Mouse (Mus musculus): Measurements from ENCODE around the gene Ebf4. TPM values are rescaled to one million over a fixed set of nuclear protein-coding genes. Genes with fewer than 3 reads are reported as not detected.
A peak's percentile ranks its signal among the peaks of the same experiment; 100 is the strongest.

The Ebf4 gene
- polyA plus RNA-seq, 1 experiment from 2014 or later: 3.6 TPM

DNA sequence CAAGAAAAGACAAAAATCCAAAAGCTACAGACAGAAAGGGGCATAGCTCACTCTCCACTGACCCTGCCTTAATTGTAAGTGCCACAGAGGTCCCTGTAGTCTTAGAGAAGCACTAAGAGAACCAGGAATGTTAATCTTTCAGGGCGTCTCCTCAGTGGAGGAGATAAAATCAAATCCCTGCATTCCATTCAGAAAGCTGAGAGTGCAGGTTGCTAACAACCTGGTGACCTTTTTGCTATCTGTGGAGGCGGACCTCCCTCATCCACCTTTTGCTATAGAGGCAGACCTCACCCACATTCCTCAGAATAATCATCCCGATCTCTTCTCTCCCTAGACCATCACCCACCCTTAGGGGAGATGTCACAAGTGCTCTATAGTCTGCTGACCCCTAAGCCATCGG lies 5.9 kb upstream of the Ebf4 start:
- no peaks in the 10 kb centered on the region for H3K36me3 ChIP-seq (ENCODE audit: control insufficient read depth, insufficient read depth, low read length)
- no peak overlapping the region for H3K9ac ChIP-seq (ENCODE audit: low read length)
- H3K4me1 ChIP-seq (replicated peaks; ENCODE audit: control insufficient read depth, insufficient read depth, low read length): peaks cover 10% of the 10 kb centered on the region
- ATAC-seq (replicated peaks; ENCODE audit: low FRiP score, low TSS enrichment, low read depth) (no peak), DNase-seq (ENCODE audit: low spot score) (no peak)
- no peak overlapping the region for H3K4me3 ChIP-seq (ENCODE audit: low read depth, low read length)
- H3K9me3 ChIP-seq (ENCODE audit: control insufficient read depth, low read length): no peaks in the 10 kb centered on the region
- 50% methylated on average over 4 of the region's 4 CpGs for WGBS
- no peak overlapping the region for H3K4me2 ChIP-seq (ENCODE audit: low read length)
- no peak overlapping the region for H3K27ac ChIP-seq (ENCODE audit: low read depth)
- H3K27me3 ChIP-seq (replicated peaks; ENCODE audit: control insufficient read depth, insufficient read depth, low read length): no peaks in the 10 kb centered on the region

DNA sequence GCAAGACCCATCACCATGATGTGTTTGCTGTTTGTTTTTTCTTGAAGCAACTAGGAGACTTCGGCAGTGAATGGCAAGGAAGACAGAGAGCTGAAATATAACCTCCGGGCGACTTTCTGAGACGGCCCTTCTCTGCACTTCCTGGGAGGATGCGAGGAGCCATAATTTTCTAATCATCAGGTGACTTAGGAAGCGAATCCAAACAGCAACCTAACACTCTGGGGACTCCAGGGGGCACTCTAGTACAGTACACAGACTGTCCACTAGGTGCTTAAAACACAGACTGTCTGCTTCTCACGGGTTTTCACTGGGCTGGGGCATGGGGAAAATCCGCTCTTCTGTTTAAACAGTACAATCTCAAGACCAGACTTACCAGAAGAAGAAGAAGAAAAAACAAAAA lies 3.5 kb upstream of the Ebf4 start:
- H3K36me3 ChIP-seq (ENCODE audit: control insufficient read depth, insufficient read depth, low read length): no peaks in the 10 kb centered on the region
- no peak overlapping the region for H3K4me3 ChIP-seq (ENCODE audit: low read depth, low read length)
- no peak for ATAC-seq (replicated peaks; ENCODE audit: low FRiP score, low TSS enrichment, low read depth)
- H3K4me1 ChIP-seq (replicated peaks; ENCODE audit: control insufficient read depth, insufficient read depth, low read length): peaks cover 19% of the 10 kb centered on the region
- 0 out of 2 replicates have a peak, but pooled peaks cover 3% of the 10 kb centered on the region for H3K27me3 ChIP-seq (replicated peaks; ENCODE audit: control insufficient read depth, insufficient read depth, low read length)
- no peaks in the 10 kb centered on the region for H3K9me3 ChIP-seq (ENCODE audit: control insufficient read depth, low read length)
- peak overlapping the region; percentile 9; the same call in 1 of the 2 replicates for H3K4me2 ChIP-seq (ENCODE audit: low read length)
- peak; percentile 67 for DNase-seq (ENCODE audit: low spot score)
- WGBS: 6% methylated on average over 8 of the region's 8 CpGs
- no peak overlapping the region for H3K9ac ChIP-seq (ENCODE audit: low read length)
- no peak overlapping the region for H3K27ac ChIP-seq (ENCODE audit: low read depth)

DNA sequence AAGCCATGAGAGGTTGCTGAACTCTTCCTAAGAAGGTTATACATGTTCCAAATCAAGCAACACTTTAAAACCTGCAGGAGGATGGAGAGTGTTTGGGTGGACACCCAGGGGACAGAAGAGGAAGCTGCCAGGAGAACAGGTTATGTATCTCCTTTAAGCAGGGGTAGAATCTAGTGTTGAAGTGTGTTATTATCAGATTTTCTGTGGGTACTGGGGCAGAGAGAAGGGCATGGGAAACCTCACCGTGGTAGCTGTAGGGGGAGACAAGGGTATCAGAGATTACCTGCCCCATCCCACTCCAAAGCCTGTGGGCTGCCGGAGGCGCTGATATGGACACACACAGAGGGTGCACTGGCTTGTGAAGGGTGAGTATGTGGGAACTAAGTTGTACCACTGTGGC lies 2.0 kb upstream of the Ebf4 start:
- Histone ChIP-seq H3K4me3 (ENCODE audit: low read depth, low read length) (no peak overlapping the region), H3K9ac (ENCODE audit: low read length) (no peak overlapping the region), H3K4me2 (ENCODE audit: low read length) (no peak overlapping the region), H3K9me3 (ENCODE audit: control insufficient read depth, low read length) (no peaks in the 10 kb centered on the region), H3K36me3 (ENCODE audit: control insufficient read depth, insufficient read depth, low read length) (peaks cover 1% of the 10 kb centered on the region; the same call in 1 of the 2 replicates), H3K27ac (ENCODE audit: low read depth) (no peak overlapping the region), H3K27me3 (replicated peaks; ENCODE audit: control insufficient read depth, insufficient read depth, low read length) (0 out of 2 replicates have a peak, but pooled peaks cover 7% of the 10 kb centered on the region), H3K4me1 (replicated peaks; ENCODE audit: control insufficient read depth, insufficient read depth, low read length) (peaks cover 24% of the 10 kb centered on the region)
- no peak for ATAC-seq (replicated peaks; ENCODE audit: low FRiP score, low TSS enrichment, low read depth)
- no peak for DNase-seq (ENCODE audit: low spot score)
- WGBS: 44% methylated on average over 3 of the region's 3 CpGs

DNA sequence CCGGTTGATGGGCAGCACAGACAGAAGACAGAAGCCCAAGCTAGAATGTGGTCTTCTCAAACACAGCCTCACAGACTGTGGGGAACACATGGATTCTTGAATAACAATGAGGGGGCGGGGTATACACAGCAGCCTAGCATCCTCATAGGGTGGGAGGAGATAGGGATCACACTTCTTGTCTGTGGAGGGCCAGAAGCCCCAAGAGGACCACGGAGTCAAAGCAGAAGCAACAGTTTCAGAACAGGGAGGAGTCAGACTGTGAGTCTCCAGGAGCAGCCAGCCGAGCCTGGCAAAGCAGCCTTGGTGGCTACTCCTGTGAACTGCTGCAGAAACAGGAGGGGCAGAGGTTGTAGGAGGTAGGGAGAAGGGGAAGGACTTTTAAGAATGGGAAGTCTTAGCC lies 1.5 kb upstream of the Ebf4 start:
- Histone ChIP-seq H3K27ac (ENCODE audit: low read depth) (no peak overlapping the region), H3K4me3 (ENCODE audit: low read depth, low read length) (no peak overlapping the region), H3K4me2 (ENCODE audit: low read length) (peak overlapping the region; percentile 28; the same call in 1 of the 2 replicates), H3K27me3 (replicated peaks; ENCODE audit: control insufficient read depth, insufficient read depth, low read length) (0 out of 2 replicates have a peak, but pooled peaks cover 7% of the 10 kb centered on the region), H3K9me3 (ENCODE audit: control insufficient read depth, low read length) (no peaks in the 10 kb centered on the region), H3K4me1 (replicated peaks; ENCODE audit: control insufficient read depth, insufficient read depth, low read length) (peaks cover 24% of the 10 kb centered on the region), H3K36me3 (ENCODE audit: control insufficient read depth, insufficient read depth, low read length) (peaks cover 6% of the 10 kb centered on the region; the same call in 1 of the 2 replicates), H3K9ac (ENCODE audit: low read length) (no peak overlapping the region)
- 0 out of 2 replicates have a peak, but pooled peaks have one; percentile 21 for ATAC-seq (replicated peaks; ENCODE audit: low FRiP score, low TSS enrichment, low read depth)
- DNase-seq (ENCODE audit: low spot score): no peak
- 3% methylated on average over 4 of the region's 4 CpGs for WGBS

DNA sequence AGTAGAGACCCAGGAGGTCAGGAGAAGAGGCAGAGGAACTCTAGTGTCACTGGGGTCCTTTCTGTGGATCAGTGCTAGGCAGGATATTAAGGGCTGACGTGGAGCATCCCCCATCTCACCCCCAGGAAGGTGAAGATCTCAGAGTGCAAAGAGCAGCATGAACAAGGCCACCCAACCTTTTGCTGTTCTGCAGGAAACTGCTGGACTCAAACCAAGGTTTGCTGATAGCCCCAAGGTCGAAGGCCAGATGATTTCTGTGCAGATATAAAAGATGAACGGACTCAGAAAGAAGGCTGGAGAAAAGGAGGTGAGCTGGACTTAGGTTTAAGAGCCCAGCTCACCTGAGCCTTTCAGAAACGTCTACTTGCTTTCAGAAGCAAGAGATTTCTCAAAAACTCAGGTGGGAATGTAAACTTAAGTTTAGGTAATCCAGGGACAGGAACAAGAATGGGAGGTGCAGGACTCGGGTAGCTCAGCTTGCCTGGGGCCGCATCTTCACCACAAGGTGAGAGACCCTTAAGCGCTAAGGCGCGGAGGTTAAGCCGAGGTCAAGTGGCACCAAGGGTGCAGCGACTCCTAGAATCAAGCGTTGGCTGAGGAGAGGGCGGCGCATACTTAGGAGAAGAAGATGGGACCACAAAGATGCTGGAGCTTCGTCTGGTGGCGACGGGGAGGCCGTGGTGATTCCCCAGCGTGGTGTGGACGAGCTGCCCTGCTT lies 592 bp upstream of the Ebf4 start:
- DNase-seq (ENCODE audit: low spot score): no peak
- H3K27ac ChIP-seq (ENCODE audit: low read depth): no peak overlapping the region

DNA sequence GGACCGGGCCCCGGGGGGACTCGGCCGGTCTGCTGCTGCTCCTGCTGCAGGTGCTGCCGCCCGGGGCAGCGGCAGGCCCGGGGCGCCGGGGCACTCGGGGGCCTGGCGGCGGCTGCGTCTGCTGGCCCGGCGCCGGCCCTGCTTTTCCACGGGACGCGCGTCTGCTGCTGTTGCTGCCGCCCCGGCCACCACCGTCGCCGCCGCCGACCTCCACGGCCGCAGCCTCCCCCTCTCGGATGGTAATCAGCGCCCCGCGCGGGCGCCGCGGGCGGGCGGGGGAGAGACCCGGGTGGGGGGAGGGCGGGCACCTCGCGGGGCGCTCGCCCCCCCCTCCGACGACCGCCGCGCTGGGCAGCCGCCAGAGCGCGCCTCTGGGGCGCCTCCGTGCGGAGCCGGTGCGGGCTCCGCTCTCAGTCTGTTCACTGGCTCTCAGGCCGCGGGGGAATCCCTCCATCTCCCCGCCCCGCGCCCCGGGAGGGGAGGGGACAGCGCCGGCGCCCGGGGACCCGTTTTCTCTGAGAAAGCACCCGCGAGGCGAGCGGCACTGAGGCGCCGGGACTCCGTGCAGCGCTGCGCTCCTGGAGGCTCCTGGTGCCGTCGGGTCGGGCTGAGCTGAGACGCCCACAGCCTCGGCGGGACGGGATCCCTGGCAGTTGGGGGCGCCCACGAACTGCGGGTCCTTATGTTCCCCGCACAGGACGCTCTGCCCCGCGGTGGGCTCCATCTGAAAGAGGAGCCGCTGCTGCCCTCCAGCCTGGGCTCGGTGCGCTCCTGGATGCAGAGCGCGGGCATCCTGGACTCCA lies 563 bp downstream of the Ebf4 start:
- peak overlapping the region; percentile 72 for H3K9ac ChIP-seq (ENCODE audit: low read length)
- H3K27me3 ChIP-seq (replicated peaks; ENCODE audit: control insufficient read depth, insufficient read depth, low read length): 0 out of 2 replicates have a peak, but pooled peaks cover 7% of the 10 kb centered on the region
- ATAC-seq (replicated peaks; ENCODE audit: low FRiP score, low TSS enrichment, low read depth) (peak; percentile 50), DNase-seq (ENCODE audit: low spot score) (peak; percentile 84)
- H3K27ac ChIP-seq (ENCODE audit: low read depth): peak overlapping the region; percentile 70
- H3K4me3 ChIP-seq (ENCODE audit: low read depth, low read length): peak overlapping the region; percentile 68
- no peaks in the 10 kb centered on the region for H3K9me3 ChIP-seq (ENCODE audit: control insufficient read depth, low read length)
- peak overlapping the region; percentile 73 for H3K4me2 ChIP-seq (ENCODE audit: low read length)
- peaks cover 24% of the 10 kb centered on the region for H3K4me1 ChIP-seq (replicated peaks; ENCODE audit: control insufficient read depth, insufficient read depth, low read length)
- under 1% methylated on average over 63 of the region's 99 CpGs for WGBS
- peaks cover 22% of the 10 kb centered on the region; the same call in 1 of the 2 replicates for H3K36me3 ChIP-seq (ENCODE audit: control insufficient read depth, insufficient read depth, low read length)

More for the DNA sequence above, 592 bp upstream of the Ebf4 start:
- peak; percentile 6; the same call in 1 of the 2 replicates for ATAC-seq (replicated peaks; ENCODE audit: low FRiP score, low TSS enrichment, low read depth)
- peak overlapping the region; percentile 73 for H3K4me2 ChIP-seq (ENCODE audit: low read length)
- WGBS: 10% methylated on average over 20 of the region's 20 CpGs
- peaks cover 11% of the 10 kb centered on the region; the same call in 1 of the 2 replicates for H3K36me3 ChIP-seq (ENCODE audit: control insufficient read depth, insufficient read depth, low read length)
- no peaks in the 10 kb centered on the region for H3K9me3 ChIP-seq (ENCODE audit: control insufficient read depth, low read length)
- peak overlapping the region; percentile 72 for H3K9ac ChIP-seq (ENCODE audit: low read length)
- H3K4me1 ChIP-seq (replicated peaks; ENCODE audit: control insufficient read depth, insufficient read depth, low read length): peaks cover 24% of the 10 kb centered on the region
- H3K4me3 ChIP-seq (ENCODE audit: low read depth, low read length): peak overlapping the region; percentile 68
- H3K27me3 ChIP-seq (replicated peaks; ENCODE audit: control insufficient read depth, insufficient read depth, low read length): 0 out of 2 replicates have a peak, but pooled peaks cover 7% of the 10 kb centered on the region

DNA sequence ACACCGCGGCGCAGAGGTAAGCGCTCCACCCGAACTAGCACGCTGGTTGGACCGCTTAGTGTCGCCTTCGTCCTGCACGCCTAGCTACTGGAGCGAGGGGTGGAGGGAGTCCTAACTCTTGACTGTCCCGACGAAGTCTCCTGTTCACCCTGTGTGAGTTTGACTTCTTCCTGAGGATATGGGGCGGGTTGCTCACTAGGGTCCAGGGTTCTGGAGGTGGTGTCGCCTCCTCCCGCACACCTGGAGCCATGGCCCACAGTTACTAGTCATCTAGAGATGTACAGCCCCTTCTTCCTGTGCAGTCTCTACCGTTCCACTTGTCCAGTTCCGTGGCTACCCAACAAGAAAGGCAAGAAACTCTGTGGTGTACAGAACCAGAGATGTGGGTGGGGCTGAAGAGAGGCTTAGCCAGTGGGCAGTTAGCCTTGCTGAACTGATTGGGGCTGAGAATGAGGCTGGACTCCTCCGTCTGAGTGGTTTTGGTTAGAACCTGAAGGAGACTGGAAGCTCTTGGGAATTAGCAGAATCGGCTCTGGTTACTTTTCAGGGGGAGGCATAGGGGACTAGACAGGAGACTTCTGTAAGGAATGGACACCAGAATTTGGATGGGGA lies 1.3 kb downstream of the Ebf4 start:
- Histone ChIP-seq H3K9ac (ENCODE audit: low read length) (peak overlapping the region; percentile 72), H3K27me3 (replicated peaks; ENCODE audit: control insufficient read depth, insufficient read depth, low read length) (0 out of 2 replicates have a peak, but pooled peaks cover 7% of the 10 kb centered on the region), H3K4me1 (replicated peaks; ENCODE audit: control insufficient read depth, insufficient read depth, low read length) (peaks cover 24% of the 10 kb centered on the region), H3K9me3 (ENCODE audit: control insufficient read depth, low read length) (no peaks in the 10 kb centered on the region), H3K27ac (ENCODE audit: low read depth) (no peak overlapping the region), H3K36me3 (ENCODE audit: control insufficient read depth, insufficient read depth, low read length) (peaks cover 25% of the 10 kb centered on the region; the same call in 1 of the 2 replicates), H3K4me2 (ENCODE audit: low read length) (peak overlapping the region; percentile 73), H3K4me3 (ENCODE audit: low read depth, low read length) (peak overlapping the region; percentile 68)
- 3% methylated on average over 20 of the region's 20 CpGs for WGBS
- ATAC-seq (replicated peaks; ENCODE audit: low FRiP score, low TSS enrichment, low read depth): peak; percentile 20
- DNase-seq (ENCODE audit: low spot score): no peak

DNA sequence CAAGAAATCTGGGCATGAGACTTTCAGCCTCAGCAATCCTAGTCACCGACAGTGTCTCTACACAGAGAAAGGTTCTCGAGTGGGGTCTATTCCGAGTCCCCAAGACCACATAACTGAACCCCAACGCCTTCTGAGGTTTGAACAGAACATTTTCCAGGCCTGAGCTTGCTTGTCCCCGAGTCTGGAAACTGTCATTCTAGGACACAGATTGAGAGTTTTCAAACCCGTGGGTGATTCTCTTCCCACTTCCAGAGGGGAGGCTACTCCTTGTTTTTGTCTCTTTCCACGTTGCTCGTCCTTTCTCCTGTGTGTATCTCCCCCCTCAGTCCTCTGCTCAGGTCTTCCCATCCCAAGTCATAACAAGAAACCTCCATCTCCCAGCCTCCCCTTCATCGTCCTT lies 2.6 kb downstream of the Ebf4 start:
- no peak for ATAC-seq (replicated peaks; ENCODE audit: low FRiP score, low TSS enrichment, low read depth)
- Histone ChIP-seq H3K27me3 (replicated peaks; ENCODE audit: control insufficient read depth, insufficient read depth, low read length) (0 out of 2 replicates have a peak, but pooled peaks cover 7% of the 10 kb centered on the region), H3K4me2 (ENCODE audit: low read length) (no peak overlapping the region), H3K4me3 (ENCODE audit: low read depth, low read length) (no peak overlapping the region), H3K9me3 (ENCODE audit: control insufficient read depth, low read length) (no peaks in the 10 kb centered on the region), H3K27ac (ENCODE audit: low read depth) (no peak overlapping the region), H3K36me3 (ENCODE audit: control insufficient read depth, insufficient read depth, low read length) (peaks cover 25% of the 10 kb centered on the region), H3K9ac (ENCODE audit: low read length) (no peak overlapping the region), H3K4me1 (replicated peaks; ENCODE audit: control insufficient read depth, insufficient read depth, low read length) (peaks cover 24% of the 10 kb centered on the region)
- no peak for DNase-seq (ENCODE audit: low spot score)
- 76% methylated on average over 9 of the region's 9 CpGs for WGBS

Data from intestine, embryonic 14.5 days (tissue).